Mouse (Mus musculus): ENCODE measurements at regions not wholly inside any gene's neighbourhood (a gene's known extent, or its start where the extent isn't known, plus 50 kb on each side); places are given as distances from the start of the nearest gene placed in this dataset.

- peak; percentile 23 for DNase-seq (ENCODE audit: low spot score)
Observed at GRCm38 (mm10) chr3:78901838-78902484, 384.4 kb downstream of the Rapgef2 start.

DNA sequence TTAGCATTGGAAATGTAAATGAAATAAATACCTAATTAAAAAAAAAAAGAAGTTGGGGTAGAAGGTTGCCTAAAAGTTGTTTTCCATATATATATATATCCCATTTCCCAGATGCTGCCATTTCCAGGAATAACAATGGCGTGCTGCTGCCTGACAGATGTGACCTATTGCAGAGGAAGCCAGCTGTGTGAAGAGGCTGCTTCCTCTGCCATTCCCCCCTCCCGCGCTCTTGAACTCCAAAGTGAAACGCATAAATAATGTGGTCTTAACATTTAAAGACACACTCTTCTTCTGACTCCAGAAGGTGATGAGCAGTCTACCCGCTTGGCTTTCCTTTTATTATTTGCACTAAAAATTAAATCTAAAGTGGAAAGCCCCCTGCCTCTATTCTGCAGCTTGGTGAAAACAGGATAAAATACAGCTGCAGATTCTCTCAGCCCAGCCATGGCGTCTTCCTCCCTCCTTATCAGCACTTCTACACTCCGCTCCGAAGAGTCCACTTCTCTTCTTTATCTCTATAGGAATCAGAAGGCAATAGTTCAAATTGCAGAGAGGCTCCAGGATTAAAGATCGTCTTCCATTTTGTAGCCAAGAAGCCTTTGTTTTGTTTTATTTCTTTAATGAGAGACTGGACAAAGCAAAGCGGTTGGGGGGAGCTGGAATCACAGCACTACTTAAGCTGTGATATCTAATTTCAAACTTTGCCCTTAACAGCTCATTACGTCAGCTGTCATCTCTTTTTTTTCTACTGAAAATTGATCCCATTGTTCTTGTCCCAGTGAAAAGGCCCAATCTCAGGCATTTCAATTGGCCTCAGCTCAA is 385.1 kb downstream of the Rapgef2 start:
- DNase-seq (ENCODE audit: low spot score): no peak

DNA sequence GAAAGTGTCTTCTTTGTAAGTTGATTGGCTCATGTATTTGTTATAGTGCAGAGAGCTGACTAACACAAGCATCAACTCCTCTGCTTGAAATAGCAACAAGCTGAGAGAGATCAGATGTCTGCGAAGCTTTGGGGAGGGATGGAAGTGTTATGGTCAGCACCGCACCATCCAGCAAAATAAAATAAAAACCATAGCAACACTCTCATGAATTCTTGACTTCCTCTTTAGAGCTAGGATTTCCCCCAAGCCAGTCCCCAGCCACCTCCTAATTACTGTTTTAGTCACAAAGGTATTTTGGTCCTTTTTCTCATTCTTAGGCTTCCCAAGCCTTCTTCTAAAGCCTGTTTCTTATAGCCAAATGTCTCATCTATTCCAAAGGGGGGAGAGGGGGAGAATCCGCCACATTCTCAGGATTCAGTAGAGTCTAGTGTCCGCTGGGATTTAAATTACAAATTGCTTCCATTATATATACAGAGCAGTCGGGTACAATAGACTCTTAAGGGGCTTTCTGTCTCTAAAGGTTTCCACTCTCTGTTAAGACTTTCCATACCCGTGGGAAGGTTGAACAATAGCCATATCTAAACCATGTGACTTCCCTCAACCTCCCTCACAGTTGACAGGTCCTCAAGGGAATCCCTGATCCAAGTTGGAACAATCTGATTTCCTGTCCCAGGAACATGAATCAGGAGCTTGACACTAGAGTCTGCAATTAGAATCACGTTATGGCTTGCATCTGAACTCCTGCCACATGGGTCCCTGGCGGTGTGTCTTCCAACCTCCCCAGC is 386.7 kb downstream of the Rapgef2 start:
- DNase-seq (ENCODE audit: low spot score): no peak

DNA sequence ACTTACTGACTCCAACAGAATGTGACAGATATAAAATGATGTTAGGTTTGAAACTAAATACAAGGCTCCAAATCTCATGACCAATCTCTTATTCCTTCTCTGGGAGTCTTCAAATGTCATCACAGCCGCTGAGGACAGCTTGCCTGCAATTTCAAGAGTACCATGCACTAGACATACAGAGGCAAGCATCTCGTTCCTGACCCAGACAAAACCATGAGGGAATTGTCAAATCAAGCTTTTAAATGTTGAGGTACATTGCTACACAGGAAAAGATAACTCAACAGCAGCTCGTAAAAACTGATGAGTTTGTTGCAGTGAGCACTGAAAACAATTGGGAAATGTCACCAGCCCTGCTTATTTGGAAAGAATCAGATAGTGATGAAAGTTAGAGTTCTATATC is 397.0 kb downstream of the Rapgef2 start:
- no peak for DNase-seq (ENCODE audit: low spot score)

- DNase-seq (ENCODE audit: low spot score): no peak
Observed at GRCm38 (mm10) chr3:78884715-78885114, 401.6 kb downstream of the Rapgef2 start.

DNA sequence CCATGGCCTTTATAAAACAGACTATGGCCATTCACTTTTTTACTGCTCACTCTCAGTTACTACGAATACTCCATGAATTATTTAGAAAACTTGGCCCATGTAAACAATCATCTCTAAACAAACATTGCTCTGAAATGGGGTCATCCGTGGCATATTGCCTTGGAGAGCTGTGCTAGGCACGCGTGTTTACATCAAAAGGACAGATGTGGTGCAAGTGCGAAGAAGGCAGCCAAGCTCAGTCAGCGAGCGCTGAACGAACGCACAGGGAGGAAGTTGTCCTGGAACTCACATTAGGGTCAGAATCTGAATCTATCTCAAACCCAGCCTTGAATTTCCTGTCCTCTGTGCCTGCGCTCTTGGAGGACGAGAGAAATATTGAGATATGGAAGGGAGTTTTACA is 402.3 kb downstream of the Rapgef2 start:
- DNase-seq (ENCODE audit: low spot score): no peak

- DNase-seq (ENCODE audit: low spot score): no peak
Observed at GRCm38 (mm10) chr3:78880072-78880471, 406.2 kb downstream of the Rapgef2 start.

GRCm38 (mm10) chr3:78877323-78877722 is 409.0 kb downstream of the Rapgef2 start:
- no peak for DNase-seq (ENCODE audit: low spot score)

DNA sequence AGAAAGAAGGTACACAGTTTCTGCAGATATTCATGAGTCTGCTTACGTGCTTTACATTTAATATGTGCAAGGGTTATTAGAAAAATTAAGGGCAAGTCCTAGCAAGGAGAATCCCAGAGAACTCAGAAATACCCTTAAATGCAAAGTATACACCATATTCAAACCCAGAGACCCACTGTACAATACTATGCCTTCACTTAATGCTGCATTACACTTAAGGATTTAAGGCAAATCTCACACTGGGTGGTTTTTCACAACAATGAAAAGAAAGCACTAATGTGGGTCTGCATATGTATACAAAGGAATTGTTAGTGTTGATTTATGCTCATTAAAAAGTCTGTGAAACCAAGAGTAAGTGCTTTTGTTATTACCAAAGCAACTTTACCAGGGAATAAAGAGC is 419.4 kb downstream of the Rapgef2 start:
- DNase-seq (ENCODE audit: low spot score): no peak

- no peak for DNase-seq (ENCODE audit: low spot score)
Observed at GRCm38 (mm10) chr3:78866083-78866726, 420.1 kb downstream of the Rapgef2 start.

DNA sequence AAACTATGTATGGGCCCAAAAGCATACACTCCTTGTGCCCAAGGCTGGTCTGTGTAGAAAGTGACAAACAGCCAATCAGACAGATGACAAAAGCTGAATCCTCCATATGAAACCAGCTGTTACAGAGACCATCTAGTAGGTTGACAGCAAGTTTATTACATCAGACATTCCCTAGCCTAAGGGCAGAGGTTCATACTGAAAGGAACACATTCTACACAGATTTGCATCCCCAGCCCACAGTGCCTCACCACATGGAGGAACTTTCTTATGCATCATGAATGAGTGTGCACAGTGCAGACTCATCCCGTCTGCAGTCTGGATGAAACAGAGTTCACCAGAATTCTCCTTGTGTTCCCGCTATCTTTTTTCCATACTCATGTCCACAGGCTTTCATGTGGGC is 423.3 kb downstream of the Rapgef2 start:
- no peak for DNase-seq (ENCODE audit: low spot score)

- DNase-seq (ENCODE audit: low spot score): no peak
Observed at GRCm38 (mm10) chr3:78846617-78847318, 439.5 kb downstream of the Rapgef2 start.

GRCm38 (mm10) chr3:78841173-78841572 is 445.1 kb downstream of the Rapgef2 start:
- no peak for DNase-seq (ENCODE audit: low spot score)

GRCm38 (mm10) chr3:78836824-78837223 is 449.5 kb downstream of the Rapgef2 start:
- DNase-seq (ENCODE audit: low spot score): no peak

GRCm38 (mm10) chr3:78825505-78825904 is 460.8 kb downstream of the Rapgef2 start:
- DNase-seq (ENCODE audit: low spot score): peak; percentile 4

DNA sequence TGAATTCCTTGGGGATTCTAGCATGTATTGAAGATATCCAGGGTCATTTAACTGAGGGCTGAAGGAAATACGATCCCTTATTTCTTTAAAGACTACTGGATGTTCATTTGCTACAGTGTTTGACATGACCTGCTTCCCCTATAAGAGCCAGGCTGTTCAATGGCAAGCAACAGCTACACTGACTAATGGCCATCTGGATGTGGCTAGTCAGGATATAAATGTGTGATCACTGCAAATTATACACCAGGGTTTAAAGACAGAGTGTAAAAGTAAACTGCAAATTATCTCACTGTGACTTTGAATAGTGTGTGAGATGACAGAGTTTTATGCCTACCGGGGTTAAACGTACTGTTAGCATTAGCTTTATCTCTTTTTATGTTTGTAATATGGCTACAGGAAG is 473.9 kb downstream of the Rapgef2 start:
- no peak for DNase-seq (ENCODE audit: low spot score)

DNA sequence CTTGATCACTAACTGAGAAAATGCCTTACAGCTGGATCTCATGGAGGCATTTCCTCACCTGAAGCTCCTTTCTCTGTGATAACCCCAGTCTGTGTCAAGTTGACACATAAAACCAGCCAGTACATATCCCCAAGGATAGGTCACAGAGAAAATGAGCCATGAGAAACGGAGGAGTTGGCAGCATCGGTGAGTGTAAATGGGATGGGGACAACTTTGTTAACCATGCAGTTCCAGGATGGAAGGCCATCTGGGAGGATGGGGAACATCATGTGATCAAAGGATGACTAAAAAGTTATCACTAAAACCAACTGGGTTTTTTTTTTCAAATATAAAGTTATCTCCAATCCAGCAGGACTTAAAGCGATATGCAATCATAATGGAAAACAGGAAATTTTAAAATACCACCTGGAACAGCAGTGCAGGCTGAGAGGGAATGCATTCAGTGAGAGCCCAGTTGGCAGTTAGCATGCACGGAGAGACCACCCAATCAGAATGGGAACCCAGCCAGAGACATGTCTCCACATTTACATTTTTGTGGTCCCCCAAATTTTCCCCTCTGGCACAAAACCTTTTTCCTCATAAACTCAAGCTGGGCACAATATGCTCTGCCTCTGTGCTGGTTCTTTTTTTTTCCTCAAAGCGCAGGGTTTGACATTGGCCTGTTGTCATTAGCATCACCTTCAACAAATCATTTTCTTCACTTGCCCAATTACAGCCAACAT is 475.7 kb downstream of the Rapgef2 start:
- no peak for DNase-seq (ENCODE audit: low spot score)

- DNase-seq (ENCODE audit: low spot score): no peak
Observed at GRCm38 (mm10) chr3:78803176-78803575, 483.1 kb downstream of the Rapgef2 start.

- DNase-seq (ENCODE audit: low spot score): no peak
Observed at GRCm38 (mm10) chr3:78795951-78796455, 490.3 kb downstream of the Rapgef2 start.

DNA sequence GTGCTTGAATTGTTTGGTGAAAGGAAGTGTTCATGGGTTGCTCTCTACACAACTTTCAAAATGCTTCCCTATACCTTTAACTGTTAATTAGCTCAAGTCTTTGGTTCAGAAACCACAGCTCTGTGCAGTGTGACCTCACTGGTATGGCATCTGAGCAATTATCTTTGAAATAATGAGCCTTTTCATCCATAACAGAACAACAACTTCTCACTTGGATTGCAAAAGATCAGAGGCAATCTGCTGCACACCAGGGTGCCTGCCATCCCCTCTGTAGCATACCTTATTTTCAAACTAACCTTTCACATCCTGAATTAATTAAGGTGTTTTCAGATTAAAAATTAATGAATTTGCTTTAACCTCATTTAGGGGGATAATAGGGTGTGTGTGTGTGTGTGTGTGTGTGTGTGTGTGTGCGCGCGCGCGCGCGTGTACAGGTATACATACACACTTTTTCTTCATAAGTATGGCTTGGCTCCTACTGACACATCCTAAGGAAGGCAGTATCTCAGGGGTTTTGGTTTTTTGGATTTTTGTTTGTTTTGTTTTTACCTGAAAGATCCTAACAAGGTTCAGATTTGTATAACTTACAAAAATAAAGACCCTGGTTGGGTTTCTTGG is 493.8 kb downstream of the Rapgef2 start:
- no peak for DNase-seq (ENCODE audit: low spot score)

Measured in ovary, postnatal 10 days (tissue).